Mouse (Mus musculus) embryonic facial prominence, embryonic 15.5 days (tissue): Measurements from ENCODE around the gene Ube2q1. TPM values are rescaled to one million over a fixed set of nuclear protein-coding genes. Genes with fewer than 3 reads are reported as not detected.

ENCODE experiments used
- ATAC-seq: fragments of 200-750 bp; cut with Nextera tagmentation; 2 replicates; pipeline ENCODE4 v1.8.0; 2017; ENCODE audit warnings: low read depth, moderate TSS enrichment; ENCODE audit not compliant: insufficient number of reproducible peaks, low FRiP score, low TSS enrichment
- H3K27ac ChIP-seq: fragments of 300-500 bp; sonication (generic); replicated peaks from 2 replicates; pipeline ENCODE4 v1.5.1; 2015; ENCODE audit warnings: mild to moderate bottlenecking, inconsistent platforms
- H3K27me3 ChIP-seq: fragments of 300-500 bp; sonication (generic); 2 replicates; pipeline ENCODE4 v1.6.1; 2015; ENCODE audit warnings: inconsistent platforms
- H3K36me3 ChIP-seq: fragments of 300-500 bp; sonication (generic); 2 replicates; pipeline ENCODE4 v1.6.1; 2015; ENCODE audit warnings: mild to moderate bottlenecking, inconsistent platforms
- H3K4me1 ChIP-seq: fragments of 300-500 bp; sonication (generic); 2 replicates; pipeline ENCODE4 v1.6.1; 2015; ENCODE audit warnings: inconsistent platforms
- H3K4me2 ChIP-seq: fragments of 300-500 bp; sonication (generic); replicated peaks from 2 replicates; pipeline ENCODE4 v1.6.1; 2015; ENCODE audit warnings: mild to moderate bottlenecking, inconsistent platforms
- H3K4me3 ChIP-seq: fragments of 300-500 bp; sonication (generic); replicated peaks from 2 replicates; pipeline ENCODE4 v1.5.1; 2015; ENCODE audit warnings: mild to moderate bottlenecking, inconsistent platforms
- H3K9ac ChIP-seq: fragments of 300-500 bp; sonication (generic); 2 replicates; pipeline ENCODE4 v1.6.1; 2015; ENCODE audit warnings: inconsistent platforms
- H3K9me3 ChIP-seq: fragments of 300-500 bp; sonication (generic); replicated peaks from 2 replicates; pipeline ENCODE4 v1.6.1; 2016; ENCODE audit warnings: inconsistent platforms
- WGBS: fragments of 180-500 bp; shearing (Covaris S2); methylation state at CpG from one replicate; pipeline ENCODE4 v1.1.7; 2015; 5-methylcytosine and 5-hydroxymethylcytosine counted together
- polyA plus RNA-seq: library from polyadenylated mRNA; unstranded; fragments of >200 nt; fragmentation: Nextera tagmentation; extraction: Ambion mirVana; gene quantifications from 2 replicates; pipeline ENCODE4 v1.2.1, GENCODE M21; 2015

Gene Ube2q1
- polyA plus RNA-seq, 1 experiment from 2014 or later, result 12.0 TPM

DNA sequence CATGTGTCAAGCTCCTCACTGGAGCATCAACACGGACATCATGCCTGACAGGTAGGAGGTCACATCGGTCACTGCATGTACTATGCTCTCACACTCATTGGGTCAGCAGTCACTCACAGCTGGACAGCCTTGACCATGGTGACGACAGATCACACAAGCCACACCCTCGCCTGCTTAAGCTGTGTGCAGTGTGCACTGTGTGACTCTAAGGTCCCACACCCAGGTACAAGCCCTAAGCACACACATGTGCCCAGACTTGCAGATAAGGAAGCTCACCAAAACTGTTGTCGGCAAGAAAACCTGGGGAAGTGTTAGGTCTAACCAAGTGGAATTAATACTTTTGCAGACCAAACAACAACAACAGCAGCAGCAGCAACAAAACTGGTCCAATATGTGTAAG is 34.5 kb downstream of the Ube2q1 start:
- 65% methylated on average over 5 of the region's 5 CpGs for WGBS
- H3K4me2 ChIP-seq, result no peak overlapping the region
- peak; percentile 47; the same call in 1 of the 2 replicates for ATAC-seq
- H3K9ac ChIP-seq, result no peak overlapping the region
- H3K4me3 ChIP-seq, result no peak overlapping the region
- no peaks in the 10 kb centered on the region for H3K36me3 ChIP-seq
- H3K4me1 ChIP-seq, result no peaks in the 10 kb centered on the region
- H3K27ac ChIP-seq, result no peak overlapping the region
- no peaks in the 10 kb centered on the region for H3K27me3 ChIP-seq
- no peaks in the 10 kb centered on the region for H3K9me3 ChIP-seq

DNA sequence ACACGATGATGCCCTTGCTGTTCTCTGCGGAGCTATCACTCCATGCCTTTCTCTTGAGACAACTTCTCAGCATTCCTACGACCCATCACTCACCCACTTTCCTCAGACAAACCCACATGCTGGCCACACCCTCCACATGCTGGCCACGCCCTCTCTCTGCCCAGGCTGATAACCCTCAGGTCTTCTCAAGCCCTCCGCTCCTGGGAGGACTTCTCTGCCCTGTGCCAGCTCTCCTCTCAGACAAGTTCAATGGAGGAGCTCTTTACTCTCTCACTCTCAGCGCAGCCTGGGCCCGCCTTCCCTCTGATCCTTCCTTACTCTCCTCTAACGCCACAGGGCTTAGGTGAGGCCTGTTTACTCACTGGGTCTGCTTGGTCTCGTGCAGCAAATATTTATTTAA is 35.2 kb downstream of the Ube2q1 start:
- no peak overlapping the region for H3K9ac ChIP-seq

DNA sequence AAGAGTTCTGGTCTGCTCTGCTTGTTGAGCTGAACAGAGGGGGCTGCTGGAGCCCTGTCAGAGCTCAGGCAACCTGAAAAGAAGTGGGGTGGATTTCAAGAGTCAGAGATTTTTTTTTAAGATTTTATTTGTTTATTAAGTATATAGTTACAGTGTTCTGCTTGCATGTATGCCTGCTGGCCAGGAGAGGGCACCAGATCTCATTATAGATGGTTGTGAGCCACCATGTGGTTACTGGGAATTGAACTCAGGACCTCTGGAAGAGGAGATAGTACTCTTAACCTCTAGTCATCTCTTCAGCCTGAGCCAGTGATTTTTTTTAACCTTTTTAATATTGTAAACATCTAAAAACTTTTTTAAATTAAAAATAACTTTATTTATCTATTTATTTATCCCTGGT is 37.4 kb downstream of the Ube2q1 start:
- no peaks in the 10 kb centered on the region for H3K4me1 ChIP-seq
- H3K36me3 ChIP-seq, result no peaks in the 10 kb centered on the region
- H3K27ac ChIP-seq, result no peak overlapping the region
- ATAC-seq, result no peak
- H3K9ac ChIP-seq, result no peak overlapping the region
- H3K27me3 ChIP-seq, result no peaks in the 10 kb centered on the region
- H3K9me3 ChIP-seq, result no peaks in the 10 kb centered on the region
- H3K4me2 ChIP-seq, result no peak overlapping the region
- H3K4me3 ChIP-seq, result no peak overlapping the region

More for the DNA sequence above, 35.2 kb downstream of the Ube2q1 start:
- ATAC-seq, result no peak; the same call in 1 of the 2 replicates
- no peaks in the 10 kb centered on the region for H3K9me3 ChIP-seq
- no peaks in the 10 kb centered on the region for H3K27me3 ChIP-seq
- no peaks in the 10 kb centered on the region for H3K36me3 ChIP-seq
- no peak overlapping the region for H3K4me2 ChIP-seq
- no peak overlapping the region for H3K4me3 ChIP-seq
- no peak overlapping the region for H3K27ac ChIP-seq
- WGBS, result 50% methylated on average over 9 of the region's 9 CpGs
- no peaks in the 10 kb centered on the region for H3K4me1 ChIP-seq

DNA sequence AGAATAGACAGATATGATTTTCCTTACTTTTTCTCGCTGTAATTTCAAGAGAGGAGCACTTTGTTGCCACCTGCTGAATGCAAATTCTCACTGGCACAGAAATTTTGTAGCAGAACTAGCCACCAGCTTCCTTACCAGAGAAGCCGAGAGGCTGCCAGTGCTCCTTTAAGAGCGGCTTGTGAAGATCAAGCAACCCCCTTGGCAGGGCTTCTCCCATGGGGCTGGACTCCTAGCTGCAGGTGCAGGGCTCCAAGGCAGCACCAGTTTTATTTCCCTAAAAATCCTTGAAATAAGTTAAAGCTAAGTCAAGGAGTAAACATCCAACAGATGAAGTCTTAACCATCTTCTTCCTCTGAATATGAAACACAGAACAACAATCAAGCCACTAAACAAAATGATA is 38.8 kb downstream of the Ube2q1 start:
- Histone ChIP-seq H3K9ac (no peak overlapping the region), H3K9me3 (no peaks in the 10 kb centered on the region), H3K4me3 (no peak overlapping the region), H3K4me1 (no peaks in the 10 kb centered on the region), H3K36me3 (no peaks in the 10 kb centered on the region), H3K27me3 (no peaks in the 10 kb centered on the region), H3K27ac (no peak overlapping the region), H3K4me2 (no peak overlapping the region)
- 69% methylated on average over 3 of the region's 3 CpGs for WGBS
- ATAC-seq, result no peak

DNA sequence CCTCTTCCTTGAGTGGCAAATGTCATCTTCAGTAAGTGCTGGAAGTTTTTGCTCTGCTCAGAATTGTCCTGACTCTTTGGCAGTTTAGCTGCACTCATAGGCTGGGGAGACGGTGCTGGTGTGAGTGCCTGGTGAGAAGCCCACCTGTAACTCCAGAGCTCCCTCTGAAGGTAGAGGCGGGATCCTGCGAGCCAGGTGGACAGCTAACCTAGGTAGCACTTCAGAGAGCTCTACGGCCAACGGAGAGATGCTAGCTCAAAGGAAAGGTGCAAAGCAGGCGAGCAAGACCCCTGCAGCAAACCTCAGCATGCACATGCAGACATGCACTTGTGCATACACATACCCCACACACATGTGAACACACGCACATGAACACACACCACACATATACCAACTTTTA is 40.6 kb downstream of the Ube2q1 start:
- no peak for ATAC-seq
- no peaks in the 10 kb centered on the region for H3K36me3 ChIP-seq
- no peaks in the 10 kb centered on the region for H3K4me1 ChIP-seq
- H3K4me3 ChIP-seq, result no peak overlapping the region
- no peak overlapping the region for H3K27ac ChIP-seq
- 80% methylated on average over 7 of the region's 7 CpGs for WGBS
- H3K9me3 ChIP-seq, result no peaks in the 10 kb centered on the region
- H3K27me3 ChIP-seq, result no peaks in the 10 kb centered on the region
- no peak overlapping the region for H3K4me2 ChIP-seq
- no peak overlapping the region for H3K9ac ChIP-seq

DNA sequence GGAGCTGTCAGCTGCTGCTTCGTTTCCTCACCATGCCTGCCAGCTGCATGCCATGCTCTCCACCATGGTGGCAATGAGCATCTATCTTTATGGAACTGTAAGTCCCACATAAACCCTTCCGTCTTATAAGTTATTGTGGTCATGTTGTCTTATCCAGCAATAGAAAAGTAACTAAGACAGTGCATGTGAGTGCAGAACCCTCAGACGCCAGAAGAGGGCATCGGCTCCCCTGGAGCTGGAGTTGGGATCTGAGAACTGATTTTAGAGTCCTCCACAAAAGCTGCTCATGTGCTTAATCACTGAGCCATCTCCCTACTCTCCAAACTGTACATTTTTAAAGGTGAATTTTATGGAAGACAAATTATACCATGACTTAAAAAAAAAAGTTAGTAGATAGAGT is 43.6 kb downstream of the Ube2q1 start:
- no peaks in the 10 kb centered on the region for H3K4me1 ChIP-seq
- no peak overlapping the region for H3K9ac ChIP-seq
- 64% methylated on average over 4 of the region's 4 CpGs for WGBS
- H3K27ac ChIP-seq, result no peak overlapping the region
- ATAC-seq, result no peak
- H3K9me3 ChIP-seq, result no peaks in the 10 kb centered on the region
- H3K4me2 ChIP-seq, result no peak overlapping the region
- H3K4me3 ChIP-seq, result no peak overlapping the region
- no peaks in the 10 kb centered on the region for H3K36me3 ChIP-seq
- no peaks in the 10 kb centered on the region for H3K27me3 ChIP-seq

DNA sequence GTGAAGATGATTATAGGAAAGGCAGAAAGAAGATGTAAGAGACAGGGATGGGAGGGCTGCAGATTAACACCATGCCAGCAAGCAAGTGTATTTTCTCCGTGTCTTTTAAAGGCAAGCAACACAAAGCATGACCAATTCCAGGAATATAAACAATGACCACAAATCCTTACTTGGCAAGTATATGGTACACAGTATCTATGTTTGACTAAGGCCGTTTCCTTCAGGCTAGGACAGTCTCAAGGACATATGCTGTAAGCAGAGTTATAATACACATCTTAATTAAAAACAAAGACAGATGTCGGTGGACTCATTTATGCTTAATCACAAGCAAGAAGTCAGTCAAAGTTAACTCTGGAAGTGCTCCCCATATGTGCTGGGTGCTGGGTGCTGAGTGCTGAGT is 45.2 kb downstream of the Ube2q1 start:
- no peak overlapping the region for H3K27ac ChIP-seq
- no peak overlapping the region for H3K4me3 ChIP-seq
- H3K9ac ChIP-seq, result no peak overlapping the region
- H3K9me3 ChIP-seq, result no peaks in the 10 kb centered on the region
- no peaks in the 10 kb centered on the region for H3K27me3 ChIP-seq
- H3K4me1 ChIP-seq, result no peaks in the 10 kb centered on the region
- no peak for ATAC-seq
- 46% methylated on average over 3 of the region's 3 CpGs for WGBS
- H3K36me3 ChIP-seq, result no peaks in the 10 kb centered on the region
- H3K4me2 ChIP-seq, result no peak overlapping the region

DNA sequence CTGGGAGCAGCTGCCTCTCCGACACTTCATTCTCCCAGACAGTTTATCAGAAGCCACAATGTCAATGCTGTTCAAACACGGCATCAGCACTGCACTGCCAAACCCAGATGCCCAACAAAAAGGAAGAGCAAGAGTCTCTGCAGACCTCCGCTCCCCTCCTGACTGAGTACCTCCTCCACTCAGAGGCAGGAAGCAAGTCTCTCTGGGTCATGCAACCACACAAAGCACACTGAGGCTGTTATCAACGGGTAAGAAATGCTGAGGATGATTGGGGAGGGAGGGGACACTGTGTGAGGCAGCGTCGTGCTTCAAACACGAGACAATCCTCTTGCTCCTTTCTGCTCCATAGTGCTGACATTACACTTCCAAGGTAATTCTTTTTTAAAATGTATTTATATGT is 46.5 kb downstream of the Ube2q1 start:
- H3K27ac ChIP-seq, result no peak overlapping the region
- no peaks in the 10 kb centered on the region for H3K36me3 ChIP-seq
- H3K9me3 ChIP-seq, result no peaks in the 10 kb centered on the region
- H3K4me3 ChIP-seq, result no peak overlapping the region
- no peak overlapping the region for H3K9ac ChIP-seq
- 68% methylated on average over 7 of the region's 7 CpGs for WGBS
- no peak overlapping the region for H3K4me2 ChIP-seq
- no peaks in the 10 kb centered on the region for H3K27me3 ChIP-seq
- ATAC-seq, result no peak
- H3K4me1 ChIP-seq, result no peaks in the 10 kb centered on the region

DNA sequence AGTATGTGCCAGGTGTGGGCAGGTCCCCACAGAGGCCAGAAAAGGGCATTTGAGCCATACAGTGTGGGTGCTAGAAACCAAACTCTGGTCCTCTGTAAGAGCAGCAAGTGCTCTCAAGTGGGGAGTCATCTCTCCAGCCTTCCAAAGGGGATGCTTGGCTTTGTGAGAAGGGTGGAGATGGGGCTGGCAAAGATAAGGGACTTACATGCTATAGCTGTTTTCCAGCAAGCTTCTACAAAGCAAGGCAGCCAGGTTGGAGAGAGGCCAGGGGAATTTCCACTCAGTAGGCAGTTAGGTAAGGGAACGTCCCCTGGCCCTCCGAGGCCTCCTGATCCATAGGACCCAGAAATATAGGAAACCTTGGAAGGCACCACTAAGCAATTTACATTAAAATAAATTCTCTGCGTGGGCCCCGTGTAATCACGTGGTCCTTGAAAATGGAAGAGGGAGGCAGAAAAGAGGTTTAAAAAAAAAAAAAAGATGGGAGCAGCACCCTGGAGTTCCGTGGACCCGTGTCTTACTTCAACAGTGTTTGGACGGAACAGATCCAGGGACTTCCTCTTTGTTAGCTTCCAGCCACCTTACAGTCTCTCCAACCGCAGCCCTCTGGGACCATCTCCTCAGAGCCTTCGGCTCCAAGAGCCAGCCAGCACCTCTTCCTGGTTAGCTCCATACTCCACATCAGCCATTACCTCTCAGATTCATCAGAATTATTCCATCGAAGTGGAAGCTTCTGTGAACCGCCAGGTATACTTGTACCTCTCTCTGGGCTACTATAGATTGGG is 47.1 kb downstream of the Ube2q1 start:
- no peak overlapping the region for H3K4me3 ChIP-seq
- ATAC-seq, result no peak
- H3K36me3 ChIP-seq, result no peaks in the 10 kb centered on the region
- no peaks in the 10 kb centered on the region for H3K9me3 ChIP-seq
- no peaks in the 10 kb centered on the region for H3K27me3 ChIP-seq
- WGBS, result 80% methylated on average over 12 of the region's 12 CpGs
- H3K4me1 ChIP-seq, result no peaks in the 10 kb centered on the region
- no peak overlapping the region for H3K9ac ChIP-seq
- no peak overlapping the region for H3K27ac ChIP-seq
- no peak overlapping the region for H3K4me2 ChIP-seq

DNA sequence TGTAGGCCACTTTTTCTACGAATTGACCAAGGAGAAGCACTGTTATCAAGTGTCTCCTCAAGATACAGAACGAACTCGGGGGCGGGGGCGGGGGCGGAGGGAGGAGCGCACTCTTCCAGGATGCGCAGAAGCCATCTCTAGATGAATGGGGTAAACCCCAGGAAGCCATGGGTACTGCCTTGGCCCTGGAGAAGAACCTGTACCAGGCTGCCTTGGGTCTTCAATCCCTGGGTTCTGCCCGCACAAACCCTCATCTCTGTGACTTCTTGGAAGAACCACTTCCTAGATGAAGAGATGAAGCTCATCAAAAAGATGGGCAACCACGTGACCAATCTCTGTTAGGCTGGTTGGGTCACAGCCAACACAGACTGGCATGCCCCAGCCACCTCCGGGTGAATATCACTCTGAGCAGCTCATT is 47.7 kb downstream of the Ube2q1 start:
- H3K27ac ChIP-seq, result no peak overlapping the region
- no peak overlapping the region for H3K9ac ChIP-seq
- H3K4me1 ChIP-seq, result no peaks in the 10 kb centered on the region
- H3K27me3 ChIP-seq, result no peaks in the 10 kb centered on the region
- WGBS, result 87% methylated on average over 11 of the region's 11 CpGs
- ATAC-seq, result no peak
- H3K36me3 ChIP-seq, result no peaks in the 10 kb centered on the region
- H3K4me2 ChIP-seq, result no peak overlapping the region
- no peak overlapping the region for H3K4me3 ChIP-seq
- H3K9me3 ChIP-seq, result no peaks in the 10 kb centered on the region

DNA sequence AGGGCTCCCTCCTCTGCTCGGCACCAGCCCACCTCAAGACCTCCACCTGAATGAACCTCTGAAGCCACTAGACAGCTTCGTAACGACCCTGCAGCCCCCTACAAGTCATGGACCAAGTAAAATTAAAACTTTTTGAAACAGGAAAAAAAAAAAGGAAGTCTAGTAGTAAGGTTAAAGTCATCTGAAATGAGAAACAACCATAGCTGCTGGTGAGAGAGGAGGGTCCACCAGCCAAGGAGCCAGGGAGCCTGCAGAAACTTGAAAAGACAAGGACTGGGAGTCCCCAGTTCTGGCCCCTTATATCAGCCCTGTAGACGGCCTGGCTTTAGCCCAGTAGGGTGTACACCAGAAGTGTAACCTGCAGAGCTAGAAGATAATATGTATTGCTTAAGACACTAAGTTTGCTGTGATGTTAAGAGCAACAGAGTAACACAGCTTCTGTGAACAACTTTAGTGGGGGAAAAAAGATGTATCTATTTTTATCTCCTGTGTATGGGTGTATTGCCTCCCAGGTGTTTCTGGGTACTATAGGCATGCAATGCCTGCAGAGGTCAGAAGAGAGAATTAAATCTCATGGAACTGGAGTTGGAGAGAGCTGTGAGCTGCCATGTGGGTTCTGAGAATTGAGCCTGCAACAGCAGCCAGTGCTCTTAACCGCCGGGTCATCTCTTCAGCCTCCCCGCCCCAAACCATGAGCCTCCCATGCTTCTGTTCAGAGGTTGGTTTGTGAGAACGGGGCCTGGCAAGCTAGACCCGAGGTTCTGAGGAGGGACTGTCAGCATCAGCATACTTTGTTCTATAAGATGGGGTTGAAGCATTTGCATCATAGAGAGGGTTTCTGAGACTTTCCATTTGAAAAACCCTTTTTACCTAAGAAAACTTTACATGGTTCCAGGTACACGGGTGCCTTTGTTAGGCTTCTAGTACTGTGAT is 48.4 kb downstream of the Ube2q1 start:
- Histone ChIP-seq H3K36me3 (no peaks in the 10 kb centered on the region), H3K9ac (no peak overlapping the region), H3K27me3 (peaks cover under 1% of the 10 kb centered on the region; the same call in 1 of the 2 replicates), H3K4me3 (no peak overlapping the region), H3K9me3 (no peaks in the 10 kb centered on the region), H3K27ac (no peak overlapping the region), H3K4me1 (no peaks in the 10 kb centered on the region), H3K4me2 (no peak overlapping the region)
- ATAC-seq, result no peak
- WGBS, result 66% methylated on average over 10 of the region's 10 CpGs
